Mouse (Mus musculus): ENCODE data around the gene Dok1.

Dok1 gene

DNA sequence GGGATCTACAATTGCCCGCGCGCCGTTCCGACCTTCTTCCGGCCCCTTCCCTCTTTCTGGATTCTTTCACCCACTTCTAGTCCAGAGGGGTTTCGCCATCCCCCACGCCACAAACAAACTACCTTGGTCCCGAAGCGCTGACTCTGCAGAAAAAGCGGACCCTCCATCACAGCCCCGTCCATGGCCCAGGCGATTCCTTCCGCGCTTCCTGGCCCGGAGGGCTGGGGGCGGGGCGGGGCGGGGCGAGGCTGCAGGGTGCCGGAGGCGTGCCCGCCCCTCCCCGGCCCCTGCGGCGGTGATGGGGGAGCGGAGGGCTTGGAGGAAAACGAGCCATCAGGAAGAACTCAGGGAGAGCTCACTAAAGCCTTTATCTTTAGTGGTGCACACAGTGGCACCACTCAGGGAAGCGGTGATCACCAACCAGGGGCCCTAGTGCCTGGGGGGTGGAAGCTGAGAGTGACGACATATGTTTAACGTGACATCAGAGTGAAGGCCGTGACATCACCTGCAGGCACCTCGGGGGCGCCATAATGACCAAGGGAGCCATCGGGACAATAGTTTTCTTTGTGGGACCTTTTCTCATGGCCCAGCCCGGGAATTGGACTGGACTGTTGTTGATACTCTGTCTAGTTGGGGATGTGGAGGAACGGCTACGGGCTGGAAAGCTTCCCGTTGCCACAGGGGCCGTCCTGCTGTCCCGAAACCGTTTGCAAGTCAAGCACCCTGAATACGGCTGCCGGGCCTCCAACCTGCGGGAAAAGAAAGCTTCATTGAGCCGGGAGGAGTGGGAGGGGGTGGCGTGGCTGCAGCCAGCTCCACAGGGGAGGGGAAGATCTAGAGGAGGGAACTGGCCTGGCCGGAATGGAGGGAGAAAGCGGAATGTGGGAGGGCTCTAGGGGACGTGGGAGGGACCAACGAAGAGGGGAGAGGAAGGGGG lies at the start of gene Dok1, which contains the start of gene Loxl3:
TSS of gene Dok1 (minus strand) at position 223 of the 937 bp plus-strand sequence.
TSS of gene Loxl3 (plus strand) at position 925 of the 937 bp plus-strand sequence.
- peak; percentile 76 for DNase-seq

DNA sequence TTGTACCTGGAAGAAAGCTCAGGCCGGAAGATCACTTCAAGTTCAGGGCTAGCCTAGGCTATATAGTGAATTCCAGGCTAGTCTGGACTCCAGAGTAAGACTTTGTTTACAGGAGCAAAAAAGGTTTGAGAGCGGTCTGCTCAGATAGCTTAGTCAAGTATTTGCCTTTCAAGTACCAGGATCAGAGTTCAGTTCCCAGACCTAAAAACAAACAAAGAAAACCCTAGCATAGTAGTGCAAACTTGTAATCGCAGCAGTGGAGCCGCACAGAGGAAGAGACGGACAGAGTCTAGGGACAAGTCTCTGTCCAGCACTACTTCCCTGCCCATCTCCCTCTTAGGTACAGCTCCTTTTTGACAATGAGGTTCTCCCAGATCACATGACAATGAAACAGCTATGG lies 46.9 kb upstream of the Dok1 start:
- no peak for DNase-seq

DNA sequence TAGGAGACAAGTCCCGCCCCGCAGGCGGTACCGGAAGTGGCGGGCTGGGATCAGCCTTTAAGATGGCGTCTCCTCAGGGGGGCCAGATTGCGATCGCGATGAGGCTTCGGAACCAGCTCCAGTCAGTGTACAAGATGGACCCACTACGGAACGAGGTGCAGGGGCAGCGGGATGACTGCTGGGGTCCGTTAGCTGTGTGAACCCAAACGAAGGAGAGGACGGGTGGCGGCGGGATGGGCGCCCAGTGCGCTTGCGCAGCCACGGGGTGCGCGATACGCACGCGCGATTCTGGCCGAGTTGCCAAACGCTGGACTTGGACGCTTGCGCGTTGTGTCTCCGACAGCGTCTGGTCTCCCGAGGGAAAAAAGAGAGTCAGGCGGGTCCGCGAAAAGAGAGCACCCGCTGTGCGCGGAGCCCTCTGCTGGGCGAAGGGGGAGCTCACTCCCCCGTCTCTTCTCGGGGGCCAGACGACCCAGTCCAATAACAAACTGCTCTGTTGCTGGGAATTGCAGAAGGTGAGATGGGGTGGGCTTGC lies 45.1 kb upstream of the Dok1 start:
- DNase-seq = peak; percentile 100

DNA sequence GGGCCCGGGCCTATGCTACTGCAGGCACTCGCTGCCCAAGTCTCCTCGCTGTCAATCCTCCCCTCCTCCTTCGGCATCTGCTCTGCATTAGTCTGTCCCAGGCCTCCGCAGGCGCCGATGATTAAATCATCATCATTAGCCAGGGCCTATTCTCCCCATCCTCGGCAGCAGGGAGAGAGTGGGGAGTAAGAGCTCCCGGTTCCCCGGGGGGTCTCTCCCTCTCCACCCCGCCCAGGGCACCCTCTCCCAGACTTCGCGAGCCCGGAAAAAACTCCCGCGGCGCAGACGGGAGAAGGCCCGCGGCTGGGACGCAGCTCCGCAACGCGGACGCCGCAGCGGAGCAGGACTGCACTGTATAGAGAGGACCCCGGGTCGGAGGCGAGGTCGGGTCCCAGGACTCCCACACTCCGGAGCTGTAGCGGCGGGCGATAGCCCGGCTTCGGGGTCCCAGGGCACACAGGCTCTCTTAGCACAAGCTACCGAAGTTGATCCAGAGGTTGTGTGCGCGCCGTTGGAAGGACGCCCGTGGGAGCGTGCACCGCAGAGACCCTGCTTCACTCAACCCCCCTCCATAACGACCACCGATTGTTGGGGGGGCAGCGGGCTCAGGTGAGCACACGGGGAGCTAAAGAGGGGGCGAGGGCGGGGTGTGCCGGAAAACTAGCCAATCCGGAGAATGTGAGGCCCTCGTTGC lies 44.5 kb upstream of the Dok1 start, which contains the start of gene Pcgf1:
TSS of gene Pcgf1 (plus strand) at position 240 of the 694 bp plus-strand sequence.
- DNase-seq = peak; percentile 24

DNA sequence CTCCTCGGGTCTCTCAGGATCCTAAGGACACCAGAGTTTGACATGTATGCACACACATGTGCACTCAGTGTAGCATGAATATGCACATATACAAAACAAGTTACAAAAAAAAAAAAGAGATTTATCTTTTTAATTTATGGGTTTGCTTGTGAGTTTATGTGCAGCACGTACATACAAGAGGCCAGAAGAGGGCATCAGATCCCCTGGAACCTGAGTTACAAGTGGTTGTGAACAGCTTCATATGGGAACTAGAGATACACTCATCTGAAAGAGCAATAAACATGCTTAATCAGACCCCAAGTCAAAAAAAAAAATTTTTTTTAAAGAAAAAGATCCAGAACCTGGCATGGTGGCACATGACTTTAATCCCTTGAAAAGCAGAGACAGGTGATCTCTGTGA lies 41.7 kb upstream of the Dok1 start:
- DNase-seq = no peak

DNA sequence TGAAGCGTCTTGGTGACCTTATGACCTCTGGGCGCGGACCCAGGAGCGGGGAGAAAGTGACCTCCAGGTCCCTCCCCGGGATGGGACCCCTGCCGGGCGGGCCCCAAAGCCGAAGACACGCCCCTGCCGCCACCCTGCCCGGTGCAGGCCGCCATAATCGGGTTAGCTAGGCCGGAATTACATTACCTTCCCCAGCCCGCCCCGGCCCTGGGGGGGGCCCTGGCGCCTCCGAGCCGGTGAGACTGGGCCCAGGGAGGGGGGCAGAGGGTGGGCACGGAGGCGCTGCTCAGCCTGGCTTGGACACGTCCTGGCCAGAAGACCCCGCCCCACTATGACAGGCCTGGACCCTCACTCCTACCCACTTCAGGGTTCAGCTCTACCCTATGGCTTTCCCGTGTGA lies 37.9 kb upstream of the Dok1 start:
- no peak for DNase-seq

DNA sequence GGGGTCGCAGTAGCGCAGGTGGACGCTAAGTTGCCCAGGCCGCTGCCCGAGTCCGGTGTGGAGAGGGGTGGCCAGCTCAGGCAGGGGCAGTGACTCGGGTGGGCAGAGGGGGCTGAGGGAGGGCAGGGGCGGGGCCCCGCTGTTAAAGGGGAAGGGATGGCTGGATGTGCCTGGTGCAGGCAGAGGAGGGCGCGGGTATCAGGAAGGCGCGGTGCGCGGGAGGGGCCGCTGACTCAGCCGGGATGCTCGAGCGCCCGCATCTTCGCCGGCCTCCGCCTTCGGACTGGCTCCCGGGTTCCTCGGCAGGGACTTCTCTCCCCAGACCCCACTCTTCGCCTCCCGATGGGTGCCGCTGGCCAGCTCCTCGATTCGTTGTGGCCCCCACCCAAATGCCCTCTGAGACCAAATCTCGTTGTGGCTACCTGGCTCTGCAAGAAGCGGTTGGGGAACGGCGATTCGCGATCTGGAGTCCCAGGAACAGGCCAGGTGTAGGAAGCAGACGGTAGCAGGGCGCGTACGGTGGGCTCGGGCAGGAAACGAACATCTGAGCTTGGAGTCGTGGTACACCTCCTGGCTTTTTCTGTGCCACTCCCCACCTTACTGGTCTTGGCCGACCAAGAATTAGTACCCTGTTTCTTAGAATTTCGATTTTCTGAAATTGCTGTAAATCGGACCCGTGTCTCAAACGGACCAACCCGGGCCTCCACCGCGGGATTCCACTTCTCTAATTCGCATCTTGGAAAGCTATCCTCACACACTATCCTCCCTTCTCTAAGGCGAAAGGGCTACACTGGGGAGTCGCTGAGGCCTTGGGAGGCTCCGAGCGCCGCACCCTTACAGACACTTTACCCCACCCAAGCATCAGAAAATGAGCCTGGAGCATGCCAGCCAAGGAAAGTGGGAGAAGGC lies 37.3 kb upstream of the Dok1 start:
- DNase-seq = peak; percentile 18

DNA sequence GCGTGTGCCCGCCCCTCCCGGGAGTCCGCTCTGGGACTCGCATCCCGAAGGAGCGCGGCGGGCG lies 36.8 kb upstream of the Dok1 start, which contains the start of gene Tlx2:
TSS of gene Tlx2 (minus strand) at position 47 of the 64 bp plus-strand sequence.
- no peak for DNase-seq

DNA sequence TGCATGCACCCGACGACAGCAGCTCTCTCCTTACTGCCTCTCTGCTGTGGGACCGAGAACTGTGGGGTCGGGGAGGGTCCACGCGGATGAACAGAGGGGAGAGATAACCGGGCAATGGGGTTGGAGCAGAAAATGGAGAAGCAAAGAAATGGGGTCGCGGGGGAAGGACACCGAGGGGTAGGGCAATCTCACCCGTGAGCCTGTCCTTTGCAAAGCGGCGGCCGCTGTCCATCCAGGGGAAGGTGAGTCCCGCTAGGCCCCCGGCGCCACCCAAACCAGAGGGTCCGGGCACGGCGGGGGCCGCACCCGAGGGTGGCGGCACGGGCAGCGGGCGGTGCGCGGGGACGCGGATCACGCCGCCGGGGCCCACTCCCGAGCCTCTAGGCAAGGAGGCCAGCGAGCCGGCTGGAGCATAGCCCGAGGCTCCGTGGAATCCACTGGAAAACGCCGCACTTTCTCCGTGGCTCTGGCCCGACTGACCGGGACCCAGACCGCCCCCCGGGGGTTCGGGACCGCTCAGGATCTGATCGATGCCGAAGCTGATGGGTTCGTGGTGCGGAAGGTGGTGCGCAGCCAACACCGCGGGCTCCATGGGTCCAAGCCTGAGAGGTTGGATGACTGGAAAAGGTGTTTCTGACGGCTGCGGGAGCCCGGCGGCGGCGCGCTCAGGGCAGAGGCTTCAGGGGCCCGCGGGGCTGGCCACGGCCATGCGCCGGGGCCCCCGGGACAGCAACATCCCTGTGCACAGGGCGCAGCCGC lies 36.4 kb upstream of the Dok1 start:
- no peak for DNase-seq

DNA sequence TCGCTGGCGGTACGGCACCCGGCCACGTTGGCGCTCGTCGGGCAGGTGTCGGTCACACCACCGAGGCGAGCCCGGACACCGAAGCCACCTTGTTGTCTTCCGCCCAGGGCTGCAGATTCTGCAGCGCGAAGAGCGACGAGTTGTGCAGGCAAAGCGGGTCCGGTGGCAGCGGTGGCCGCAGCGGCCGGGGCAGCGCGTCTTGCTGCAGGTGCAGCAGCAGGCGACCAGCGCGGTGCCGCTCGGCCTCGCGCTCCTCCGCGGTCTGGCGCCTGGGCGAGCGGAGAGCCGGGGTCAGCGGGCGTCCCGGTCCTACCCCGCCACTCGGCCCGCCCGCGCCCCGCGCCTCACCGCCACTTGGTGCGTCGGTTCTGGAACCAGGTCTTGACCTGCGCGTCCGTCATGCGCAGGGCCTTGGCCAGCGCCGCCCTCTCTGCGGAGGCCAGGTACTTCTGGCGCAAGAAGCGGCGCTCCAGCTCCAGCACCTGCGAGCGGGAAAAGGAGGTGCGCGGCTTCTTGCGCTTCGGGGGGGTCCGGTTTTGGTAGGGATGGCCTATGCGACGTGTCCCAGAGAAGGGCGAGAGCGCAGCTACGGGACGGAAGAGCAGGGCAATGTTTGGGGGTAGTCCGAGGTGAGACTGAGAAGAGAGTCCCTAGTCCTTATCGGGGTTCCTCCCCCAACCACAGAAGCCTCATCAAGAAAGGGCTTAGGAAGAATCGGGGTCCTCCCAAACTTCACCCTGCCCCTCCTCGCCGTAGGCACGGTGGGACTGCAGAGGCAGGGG lies 35.6 kb upstream of the Dok1 start:
- DNase-seq = no peak

DNA sequence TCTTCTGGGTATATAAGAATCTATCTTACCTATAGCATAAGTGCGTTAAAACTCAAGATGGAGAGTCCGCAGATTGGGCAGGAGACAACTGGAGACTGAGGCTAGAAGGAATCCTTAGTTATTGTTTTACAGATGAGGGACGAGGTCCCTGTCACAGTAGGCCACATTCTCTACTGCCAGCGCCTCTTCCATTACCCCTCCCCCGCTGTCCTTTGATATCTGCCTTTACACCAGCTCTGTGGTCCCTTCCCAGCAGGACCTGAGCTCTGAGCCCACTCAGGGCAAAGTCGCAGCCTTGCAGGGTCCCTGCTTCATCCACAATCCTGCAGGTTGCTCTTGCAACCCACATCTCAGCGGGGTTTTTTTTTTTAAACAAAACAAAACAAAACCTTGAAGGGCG lies 35.0 kb upstream of the Dok1 start:
- no peak for DNase-seq

DNA sequence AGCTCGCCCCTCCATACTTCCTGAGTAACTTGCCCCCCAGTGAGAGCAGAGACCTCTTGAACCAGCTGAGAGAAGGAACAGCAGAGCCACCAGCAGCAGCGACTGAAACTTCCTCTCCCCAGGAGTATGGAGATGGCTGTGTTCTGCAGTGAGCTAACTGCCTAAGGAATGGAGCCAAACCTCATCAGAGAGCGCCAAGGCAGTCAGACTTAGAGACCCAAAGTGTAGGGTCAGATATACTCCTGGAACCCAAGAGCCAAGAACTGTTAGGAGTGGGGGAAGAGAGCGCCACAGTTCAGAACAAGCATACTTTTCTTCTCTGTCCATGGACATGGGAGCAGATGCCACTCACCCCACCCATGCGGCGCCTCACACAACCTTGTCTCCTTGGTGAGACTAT lies 33.2 kb upstream of the Dok1 start:
- no peak for DNase-seq

DNA sequence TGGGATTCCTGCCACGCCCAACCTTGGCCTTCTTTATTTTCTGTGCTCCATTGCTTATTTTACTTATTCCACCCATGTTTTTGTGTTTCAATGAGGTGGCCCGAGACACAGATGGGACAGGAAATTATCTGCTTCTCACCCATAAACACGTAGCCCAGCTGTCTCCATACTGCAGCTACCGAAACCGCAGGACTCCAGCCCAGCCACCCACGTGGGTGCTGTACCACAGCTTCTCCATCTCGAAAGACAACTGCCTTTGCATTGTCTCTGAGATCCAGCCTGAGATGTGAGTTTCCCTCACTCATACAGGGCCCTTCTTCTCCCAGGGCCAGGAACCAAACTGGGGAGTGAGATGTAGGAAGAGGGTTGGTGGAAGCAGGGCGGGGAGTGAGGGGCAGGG lies 32.7 kb upstream of the Dok1 start:
- DNase-seq = no peak

DNA sequence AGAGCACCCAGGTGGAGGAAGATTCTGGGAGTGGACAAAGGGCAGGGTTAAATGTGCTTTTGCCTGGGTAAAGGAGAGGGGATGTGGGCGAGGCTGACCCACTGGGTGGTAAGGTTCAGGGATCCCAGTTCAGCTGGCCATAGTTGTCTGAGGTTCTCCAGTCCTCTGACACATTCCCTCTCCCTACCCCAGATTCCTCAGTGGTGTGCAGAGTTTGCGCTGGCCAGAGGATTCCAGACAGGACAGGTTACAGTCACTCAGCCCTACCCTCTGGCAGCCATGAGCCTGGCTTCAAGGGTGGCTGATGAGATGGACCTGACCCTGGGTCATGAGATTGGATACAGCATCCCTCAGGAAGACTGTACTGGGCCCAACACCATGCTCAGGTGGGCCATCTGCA lies 25.5 kb upstream of the Dok1 start:
- DNase-seq = no peak

DNA sequence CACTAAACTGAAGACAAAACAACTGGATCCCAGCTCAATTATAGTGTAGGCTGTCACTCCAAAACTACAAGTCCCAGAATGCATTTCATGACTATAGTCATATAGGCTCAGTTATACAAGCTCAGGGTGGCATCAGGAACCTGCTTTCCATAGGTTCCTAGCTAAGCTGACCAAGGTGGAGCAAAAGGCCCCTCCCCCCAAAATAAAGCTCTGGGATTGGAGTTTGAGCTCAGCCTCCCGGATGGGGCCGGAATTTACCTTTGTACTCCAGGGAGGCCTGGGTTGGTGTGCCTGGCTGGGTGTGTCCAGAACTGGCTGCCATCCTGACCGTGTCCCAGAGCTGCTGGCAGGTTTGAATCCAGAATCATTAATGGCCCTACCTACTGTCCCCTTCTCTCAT lies 24.5 kb upstream of the Dok1 start, which contains the start of gene Dqx1:
TSS of gene Dqx1 (plus strand) at position 55 of the 400 bp plus-strand sequence.
- DNase-seq = no peak

DNA sequence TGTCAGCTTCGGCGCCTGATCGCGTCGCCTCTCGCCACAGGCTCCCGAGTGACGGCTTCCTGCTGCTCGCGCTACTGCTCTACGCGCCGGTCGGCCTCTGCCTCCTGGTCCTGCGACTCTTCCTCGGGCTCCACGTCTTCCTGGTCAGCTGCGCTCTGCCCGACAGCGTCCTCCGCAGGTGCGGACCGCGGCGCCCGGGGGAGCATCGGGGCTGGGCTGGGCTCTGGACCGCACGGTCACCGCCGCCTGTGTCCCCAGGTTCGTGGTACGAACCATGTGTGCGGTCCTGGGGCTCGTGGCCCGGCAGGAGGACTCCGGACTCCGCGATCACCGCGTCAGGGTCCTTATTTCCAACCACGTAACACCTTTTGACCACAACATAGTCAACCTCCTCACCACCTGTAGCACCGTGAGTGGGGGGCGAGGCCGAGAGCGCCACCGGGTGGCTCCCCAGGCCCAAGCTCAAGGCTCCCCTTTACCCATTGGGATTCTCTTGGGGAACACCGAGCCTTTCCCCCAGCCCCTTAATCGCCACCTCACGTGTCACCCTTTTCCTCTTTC lies 21.7 kb upstream of the Dok1 start, which contains the start of gene Htra2:
TSS of gene Htra2 (minus strand) at position 403 of the 561 bp plus-strand sequence.
- peak; percentile 43 for DNase-seq

DNA sequence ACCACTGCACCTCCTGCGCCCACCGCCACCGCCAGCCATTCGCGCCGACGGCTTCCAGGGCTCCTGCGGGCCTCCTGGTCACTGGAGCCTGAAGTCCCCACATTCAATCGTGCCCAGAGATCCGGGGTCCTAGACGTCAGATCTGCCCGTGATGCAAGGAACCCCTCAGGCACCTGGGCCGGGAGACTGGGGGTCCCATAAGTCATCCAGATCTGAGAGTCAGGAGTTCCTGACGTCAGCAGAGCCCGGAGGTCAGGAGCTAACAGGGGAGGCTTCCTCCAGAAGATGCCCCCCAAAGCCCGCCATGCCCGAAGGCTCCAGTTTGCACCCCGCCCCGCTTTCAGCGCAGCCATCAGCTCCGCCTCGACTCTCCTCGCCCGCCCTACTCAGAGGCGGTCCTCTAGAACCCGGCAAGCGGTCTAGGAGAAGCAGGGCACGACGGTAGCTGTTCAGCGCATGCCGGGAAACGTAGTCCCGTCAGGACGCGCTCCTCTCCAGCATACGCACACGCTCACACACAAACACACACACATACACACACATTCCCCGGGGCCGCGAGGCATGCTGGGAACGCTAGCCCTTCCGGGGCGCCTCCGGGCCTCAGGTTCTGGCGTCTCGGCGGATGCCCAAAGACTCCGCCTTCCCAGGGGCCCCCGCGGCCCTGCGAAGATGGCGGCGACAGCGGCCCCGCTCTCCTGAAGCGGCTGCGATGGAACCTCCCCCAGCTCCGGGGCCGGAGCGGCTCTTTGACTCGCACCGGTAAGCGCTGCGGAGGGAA lies 21.0 kb upstream of the Dok1 start, which contains the start of gene Aup1:
TSS of gene Aup1 (plus strand) at position 448 of the 778 bp plus-strand sequence.
- DNase-seq = peak; percentile 95

DNA sequence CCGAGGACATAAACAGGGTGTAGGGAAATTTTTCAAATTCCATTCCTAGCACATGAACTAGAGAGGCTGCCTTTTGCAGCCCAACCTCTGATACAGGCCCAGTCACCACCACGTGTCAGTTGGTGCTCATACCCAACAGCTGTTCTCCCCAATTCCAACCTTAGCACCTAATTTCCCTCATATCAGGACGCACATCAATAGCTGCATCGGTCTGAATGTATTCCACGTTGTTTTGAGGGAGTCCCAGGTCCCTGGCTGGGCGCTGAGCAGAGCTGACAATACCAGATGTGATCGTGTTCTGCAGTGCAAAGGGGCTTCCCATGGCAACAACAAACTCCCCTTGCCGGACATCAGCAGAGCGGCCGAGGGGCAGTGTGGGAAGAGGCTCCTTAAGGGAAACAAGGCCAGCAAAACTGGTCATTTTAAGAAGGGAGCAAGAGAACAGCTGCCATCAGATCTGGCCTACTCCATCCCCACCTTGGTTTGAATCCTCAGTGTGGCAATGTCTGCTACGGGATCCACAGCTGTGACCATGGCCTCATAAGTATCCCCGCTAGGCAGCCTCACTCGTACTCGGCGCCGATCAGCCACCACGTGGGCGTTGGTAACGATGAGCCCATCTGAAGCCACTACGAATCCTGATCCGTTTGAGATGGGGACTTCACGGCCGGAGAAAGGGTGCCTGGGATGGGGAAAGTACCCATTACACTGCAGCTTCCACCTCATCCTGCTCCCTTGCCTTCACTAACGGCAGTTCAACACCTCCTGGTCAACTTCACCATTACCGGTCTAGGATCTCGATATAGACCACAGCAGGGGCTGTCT lies 20.1 kb upstream of the Dok1 start:
- peak; percentile 27 for DNase-seq

DNA sequence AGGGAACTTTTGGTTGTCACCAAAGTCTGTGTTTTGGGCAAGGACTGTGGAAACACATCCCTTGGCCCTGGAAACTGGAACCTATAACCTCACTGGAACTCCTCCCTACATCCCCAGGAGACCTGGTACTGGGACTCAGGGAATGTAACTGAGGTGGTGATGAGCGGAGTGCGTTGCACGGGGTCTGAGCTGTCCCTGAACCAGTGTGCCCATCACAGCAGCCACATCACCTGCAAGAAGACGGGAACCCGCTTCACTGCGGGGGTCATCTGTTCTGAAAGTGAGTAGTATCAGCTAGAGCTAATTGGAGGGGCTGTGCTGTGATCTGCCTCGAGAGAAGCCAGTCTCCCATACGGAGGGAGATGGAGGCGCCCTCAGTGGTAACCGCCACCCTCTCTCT lies 16.1 kb upstream of the Dok1 start:
- DNase-seq = no peak
